Mouse (Mus musculus) T-cell, adult 2 months (primary cell): ENCODE data around the gene Slc22a18.

Experiments
- DNase-seq: peaks from one replicate; pipeline ENCODE4 v3.0.0; 2022; ENCODE audit warnings: low spot score

Gene Slc22a18

DNA sequence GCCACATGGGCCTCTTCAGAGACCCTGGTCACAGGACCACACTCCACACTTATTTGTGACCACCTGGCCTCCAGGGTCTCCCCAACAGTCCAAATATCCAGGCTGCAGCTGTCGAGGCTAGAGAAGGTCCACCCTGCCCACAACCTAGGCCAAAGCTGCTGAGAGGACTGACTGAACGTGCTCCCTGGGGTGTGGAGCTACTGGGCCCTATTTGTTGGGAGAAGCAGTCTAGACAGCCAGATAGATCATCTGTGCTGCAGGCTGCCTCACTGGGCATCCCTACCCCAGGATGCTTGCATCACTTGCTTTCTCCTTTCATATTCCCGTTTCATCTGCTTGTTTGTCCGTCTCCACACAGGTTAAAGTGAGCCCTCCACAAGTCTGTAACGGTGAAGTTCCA, 11.0 kb upstream of the Slc22a18 start:
- DNase-seq, result no peak

DNA sequence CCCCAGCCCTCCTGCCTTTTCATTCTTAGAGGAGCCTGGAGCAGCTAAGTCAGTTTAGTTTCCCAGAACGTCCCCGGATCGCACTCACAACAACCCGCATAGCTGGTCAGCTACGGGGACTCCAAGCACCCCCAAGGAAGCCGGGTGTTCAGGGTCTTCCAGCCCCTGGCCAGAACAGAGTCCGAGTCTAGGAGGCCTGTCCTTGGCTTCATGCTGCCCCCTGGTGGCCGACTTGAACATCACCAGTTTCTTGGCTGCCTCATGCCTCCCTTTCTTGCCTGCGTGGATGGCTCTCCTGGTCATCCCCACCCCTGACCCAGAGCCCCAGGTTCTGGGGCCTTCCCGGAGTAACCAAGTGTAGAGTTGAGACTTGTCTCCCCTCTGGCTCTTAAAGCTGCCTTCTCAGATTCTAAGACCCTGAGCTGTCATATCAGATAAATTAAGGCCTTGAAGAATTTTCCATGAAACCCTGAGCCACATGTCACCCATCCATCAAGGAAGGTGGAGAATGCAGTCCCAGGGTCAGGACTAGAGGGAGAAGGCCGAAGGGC, 9.6 kb upstream of the Slc22a18 start:
- peak; percentile 52 for DNase-seq

DNA sequence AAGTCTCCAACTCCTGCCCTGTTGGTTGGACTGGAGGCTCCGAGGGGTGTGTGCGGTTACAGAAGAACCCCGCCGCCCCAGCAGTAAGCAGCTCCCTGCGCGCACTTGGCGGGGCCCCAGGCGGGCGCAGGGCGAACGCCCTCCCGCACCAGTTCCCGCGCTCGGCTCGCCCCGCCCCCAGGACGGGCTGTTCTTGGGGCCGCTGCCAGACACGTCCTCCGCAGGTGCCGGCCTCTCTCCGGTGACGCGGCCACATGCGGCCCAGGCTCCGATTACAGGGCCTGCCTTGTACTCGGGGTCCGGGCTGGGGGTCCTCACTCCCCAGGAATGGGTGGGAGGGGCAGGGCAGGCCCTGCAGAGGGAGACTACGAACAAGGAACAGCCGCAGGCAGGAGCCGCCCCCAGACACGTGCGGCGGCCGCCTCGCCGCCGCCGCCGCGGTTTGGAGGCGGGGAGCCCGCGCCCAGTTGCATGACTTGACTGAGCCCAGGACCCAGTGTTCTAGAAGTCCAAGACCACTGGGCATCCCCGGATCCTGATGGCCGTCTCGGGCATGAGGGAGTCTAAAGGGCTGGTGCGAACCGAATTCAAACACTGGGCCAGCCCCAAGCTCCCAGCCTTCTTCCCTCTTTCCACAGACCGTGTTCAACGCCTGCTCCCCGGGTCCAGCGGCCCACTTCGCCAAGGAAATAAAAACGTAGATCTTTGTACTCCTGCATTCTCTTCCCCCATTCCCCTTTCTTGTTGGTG, 8.6 kb upstream of the Slc22a18 start:
- DNase-seq, result peak; percentile 31

DNA sequence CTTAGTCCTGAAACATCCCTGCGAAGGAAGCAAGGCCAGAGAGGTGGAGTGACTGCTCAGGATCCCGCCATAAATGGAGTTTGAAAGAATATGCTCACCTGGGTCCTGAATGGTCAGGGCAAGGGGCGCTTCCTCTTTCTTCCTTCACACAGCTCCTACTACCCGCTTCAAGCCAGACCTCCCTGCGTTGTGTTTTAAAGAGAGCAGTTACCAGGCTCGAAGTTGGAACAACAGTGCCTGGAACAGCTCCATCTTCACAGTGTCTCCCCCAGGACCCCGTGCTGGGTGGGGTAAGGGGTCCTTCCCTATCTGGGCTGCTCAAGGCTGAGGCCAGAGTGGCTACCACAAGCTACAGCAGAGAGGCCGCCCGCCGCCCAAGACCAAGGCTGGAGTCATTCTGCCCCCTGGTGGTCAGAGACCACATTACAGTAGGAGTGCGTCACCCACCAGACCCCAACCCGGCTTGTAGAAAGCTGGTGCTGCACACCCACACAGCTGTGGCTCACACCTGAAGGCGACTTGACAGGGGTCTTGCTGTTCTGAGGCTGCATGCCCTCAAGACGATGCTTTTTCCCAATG, 7.3 kb upstream of the Slc22a18 start:
- peak; percentile 64 for DNase-seq

DNA sequence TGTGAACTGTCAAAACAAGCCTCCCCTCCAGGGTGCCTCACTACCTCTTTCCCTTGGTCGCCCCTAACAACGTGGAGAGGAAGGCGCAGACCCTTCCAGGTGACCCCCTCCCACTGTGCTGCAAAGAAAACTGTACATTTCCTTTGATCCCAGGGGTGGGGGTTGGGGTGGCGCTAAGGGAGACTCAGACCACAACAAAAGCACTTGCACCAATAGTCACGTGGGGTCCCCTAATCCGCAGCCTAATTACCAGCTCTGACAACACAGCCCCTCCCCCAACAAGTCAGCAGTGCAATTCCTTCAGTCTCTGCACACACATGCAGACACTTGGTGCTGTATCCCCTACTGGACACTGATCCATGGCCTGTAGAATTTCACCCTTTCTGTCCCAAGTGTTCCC, 5.8 kb upstream of the Slc22a18 start:
- DNase-seq, result no peak

DNA sequence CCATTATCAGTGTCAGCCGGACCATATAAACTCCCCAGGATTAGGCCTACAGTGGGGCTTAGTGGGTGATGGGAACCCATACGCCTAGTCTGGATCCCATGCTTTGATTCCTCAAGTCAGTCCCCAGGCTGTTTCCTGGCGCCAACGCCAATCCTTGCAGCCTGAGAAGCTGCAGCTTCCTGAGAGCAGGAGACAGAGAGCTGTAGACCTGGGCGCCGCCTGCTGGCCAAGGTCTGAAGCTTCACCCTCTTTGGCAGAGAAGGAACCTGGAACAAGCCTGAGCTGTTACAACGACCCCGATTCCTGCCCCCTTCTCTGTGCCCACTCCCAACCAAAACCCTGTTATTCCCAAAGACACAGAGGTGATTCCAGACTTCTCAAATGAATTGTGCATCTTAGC, 3.6 kb upstream of the Slc22a18 start:
- DNase-seq, result peak; percentile 36

DNA sequence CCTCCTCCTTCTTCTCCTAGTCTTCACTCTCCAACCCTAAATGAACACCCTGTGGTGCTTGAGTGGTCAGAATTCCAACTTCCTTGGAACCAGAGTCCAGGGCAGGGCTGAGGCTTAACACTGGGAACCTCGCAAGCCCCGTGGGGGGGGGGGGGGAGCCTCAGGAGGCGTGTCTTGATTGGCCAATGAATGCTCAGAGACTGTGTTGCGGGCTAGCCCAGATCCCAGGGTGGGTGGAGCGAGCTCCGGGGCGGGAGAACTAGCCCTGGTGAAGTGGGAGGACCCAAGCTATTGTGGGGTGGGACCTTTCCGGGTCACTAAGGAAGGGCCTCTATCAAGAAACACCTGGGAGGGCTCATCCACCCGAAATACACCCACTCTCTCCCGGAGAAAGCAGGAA, 1.3 kb downstream of the Slc22a18 start:
- DNase-seq, result no peak

DNA sequence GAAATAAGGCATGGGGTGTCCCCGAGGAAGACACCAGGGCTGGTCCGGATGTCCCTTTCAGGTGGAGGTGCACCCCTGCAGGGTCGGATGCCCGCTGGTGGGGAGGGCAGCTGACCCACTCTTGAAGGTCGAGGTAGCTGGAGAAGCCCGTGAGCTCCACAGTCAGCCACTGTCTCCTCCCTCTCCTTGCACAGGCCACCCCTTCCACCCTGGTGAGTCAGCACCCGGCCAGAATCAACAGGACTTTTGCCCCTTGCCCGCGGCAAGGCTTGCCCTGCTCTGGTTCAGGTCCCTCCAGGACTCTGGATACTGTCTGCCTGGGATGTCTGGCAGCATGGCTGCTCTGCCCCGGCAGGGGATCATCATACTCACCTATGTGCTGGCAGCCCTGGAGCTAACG, 2.3 kb downstream of the Slc22a18 start:
- DNase-seq, result no peak

DNA sequence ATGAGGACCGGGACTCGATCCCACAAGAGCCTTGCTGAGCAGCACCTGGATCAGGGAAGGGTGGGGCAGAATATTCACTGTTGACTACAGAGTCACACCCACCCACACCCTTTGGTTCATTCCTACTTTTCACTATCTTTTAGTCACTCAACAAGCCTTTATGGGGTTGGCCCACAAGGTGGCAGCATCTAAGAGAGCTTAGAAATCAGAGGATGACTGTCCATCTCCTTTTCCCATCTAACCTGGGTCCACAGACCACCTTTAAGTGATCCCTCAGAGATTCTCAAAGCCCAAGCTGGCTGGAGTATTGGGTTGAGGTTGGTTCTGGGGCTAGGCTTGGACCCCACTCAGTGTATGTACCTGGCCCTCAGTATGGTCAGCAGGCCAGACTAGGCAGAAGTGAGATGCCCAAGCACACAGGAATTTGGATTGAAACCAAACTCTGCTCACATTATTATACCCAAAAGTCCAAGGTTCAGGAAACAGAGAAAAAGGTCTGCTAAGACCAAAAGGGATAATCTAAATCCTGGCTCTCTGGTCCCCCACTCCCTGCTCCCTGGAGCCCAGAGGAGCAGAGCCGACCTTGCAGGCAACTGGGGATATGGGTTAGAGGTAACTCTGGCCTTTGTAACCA, 3.3 kb downstream of the Slc22a18 start:
- no peak for DNase-seq

DNA sequence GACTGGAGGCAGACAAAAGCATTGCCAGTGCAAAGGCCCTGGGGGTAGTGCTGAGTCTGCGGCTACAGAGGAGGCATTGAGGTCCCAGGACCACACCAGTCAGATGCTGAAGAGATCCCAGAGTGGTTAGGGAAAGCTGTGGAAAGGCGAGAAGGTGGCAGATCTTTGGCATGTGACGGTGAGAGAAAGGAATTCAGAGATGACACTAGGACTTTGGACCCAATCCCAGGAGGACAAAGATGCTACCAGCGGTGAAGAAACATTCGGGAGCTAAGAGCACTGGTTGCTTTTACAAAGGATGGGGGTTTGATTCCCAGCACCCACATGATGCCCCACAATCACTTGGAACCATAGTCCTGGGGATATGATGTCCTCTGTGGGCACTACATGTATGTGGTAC, 4.3 kb downstream of the Slc22a18 start:
- DNase-seq, result no peak

DNA sequence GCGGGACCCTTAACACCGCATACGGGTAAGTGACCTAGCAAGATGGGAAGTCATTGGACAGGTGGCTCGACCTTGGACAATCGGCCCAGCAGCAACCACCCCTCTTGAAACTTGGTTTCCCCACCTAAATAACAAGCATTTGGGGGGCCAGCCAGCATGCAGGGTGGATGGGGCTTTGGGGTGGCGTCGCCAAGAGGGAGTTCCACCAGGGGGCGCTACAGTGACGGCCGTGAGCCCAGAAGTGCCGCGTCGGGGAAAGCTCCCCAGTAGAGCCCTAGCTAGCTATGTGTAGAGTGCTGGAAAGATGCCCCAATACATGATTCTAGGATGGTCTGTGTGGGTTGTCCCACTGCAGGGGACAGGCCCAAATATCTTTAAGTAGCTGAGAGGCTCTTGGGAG, 7.0 kb downstream of the Slc22a18 start:
- peak; percentile 47 for DNase-seq

DNA sequence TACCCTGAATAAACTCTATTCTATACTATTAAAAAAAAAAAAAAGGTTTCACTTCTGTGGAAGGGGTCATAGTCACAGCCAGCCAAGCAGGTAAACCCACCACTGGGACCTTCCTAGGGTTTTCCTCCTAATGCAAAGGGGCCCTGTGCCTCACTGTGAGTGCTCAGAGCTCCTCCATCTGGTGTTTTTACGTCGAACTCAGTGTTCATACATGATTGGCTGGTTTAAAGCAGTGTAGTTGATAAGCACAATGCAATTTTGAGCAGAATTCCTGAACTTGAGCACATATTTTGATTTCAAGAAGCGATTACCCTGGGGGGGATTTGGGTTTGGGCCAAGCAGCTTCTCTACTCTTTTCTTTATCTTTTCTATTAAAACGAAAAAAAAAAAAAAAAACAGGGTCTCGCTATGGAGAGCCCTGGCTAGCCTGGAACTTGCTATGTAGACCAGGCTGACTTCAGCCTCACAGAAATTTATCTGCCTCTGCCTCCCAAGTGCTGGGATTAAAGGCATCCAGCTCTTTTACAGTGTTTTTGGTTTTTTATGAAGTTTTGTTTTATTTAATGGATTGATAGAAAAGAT, 8.4 kb downstream of the Slc22a18 start:
- DNase-seq, result no peak

DNA sequence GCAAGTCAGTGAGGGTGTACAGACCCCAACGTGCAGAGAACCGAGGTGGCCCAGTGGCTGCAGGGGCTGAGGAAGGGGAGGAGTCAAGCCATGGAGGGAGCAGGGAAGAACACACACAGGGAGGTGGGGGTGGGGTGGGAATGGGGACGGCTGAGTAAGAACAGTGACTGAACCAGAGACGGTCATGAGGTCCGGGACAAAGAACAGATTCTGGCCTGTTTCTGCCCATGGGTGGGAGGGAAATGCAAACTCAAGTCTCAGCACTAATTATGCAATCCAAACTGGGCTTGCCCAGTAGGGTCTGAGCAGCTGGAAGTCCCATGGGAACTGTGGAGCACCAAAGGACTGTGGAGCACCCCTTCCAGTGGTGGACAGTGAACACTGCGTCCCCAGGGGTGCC, 9.0 kb downstream of the Slc22a18 start:
- no peak for DNase-seq

DNA sequence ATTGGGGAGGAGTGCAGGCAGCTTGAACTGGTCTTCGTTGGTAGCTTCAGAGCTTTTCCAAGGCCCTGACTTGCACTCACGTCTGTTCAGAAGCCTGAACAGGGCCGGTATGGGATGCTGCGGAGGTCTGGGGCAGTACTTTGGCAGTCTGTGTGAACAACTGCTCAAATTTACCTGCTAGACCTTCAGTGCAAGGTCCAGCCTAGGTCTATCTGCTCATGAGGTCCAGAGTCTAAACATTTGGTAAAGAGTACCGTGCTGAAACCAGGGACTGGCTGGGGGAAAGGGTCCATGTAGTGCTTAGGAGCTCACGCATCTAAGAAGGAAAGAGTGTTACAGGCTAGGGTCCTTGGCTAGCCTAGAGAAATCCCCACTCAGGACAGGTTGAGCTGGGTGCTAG, 16.2 kb downstream of the Slc22a18 start:
- no peak for DNase-seq

DNA sequence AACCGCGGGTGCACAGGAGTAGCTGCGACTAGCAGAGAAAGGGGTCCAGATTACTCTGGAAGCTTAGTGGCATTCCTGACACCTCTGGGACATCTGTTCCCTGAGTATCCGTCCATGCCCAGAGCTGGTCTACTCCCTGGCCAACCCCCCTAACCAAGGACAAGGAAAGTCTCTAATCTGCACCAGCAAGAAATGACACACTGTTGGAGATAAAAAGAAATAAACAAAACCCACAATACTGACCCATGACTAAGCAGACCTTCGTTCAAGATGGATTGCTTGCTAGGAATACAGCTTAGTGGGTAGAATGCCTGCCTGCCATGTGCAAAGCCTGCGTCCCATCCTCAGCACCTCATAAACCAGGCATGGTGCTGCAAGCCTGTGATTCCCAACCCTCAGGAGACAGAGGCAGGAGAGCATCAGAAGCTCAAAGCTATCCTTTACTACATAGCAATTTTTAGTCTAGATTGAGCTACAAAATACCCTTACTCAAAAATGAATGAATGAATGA, 20.1 kb downstream of the Slc22a18 start:
- no peak for DNase-seq

DNA sequence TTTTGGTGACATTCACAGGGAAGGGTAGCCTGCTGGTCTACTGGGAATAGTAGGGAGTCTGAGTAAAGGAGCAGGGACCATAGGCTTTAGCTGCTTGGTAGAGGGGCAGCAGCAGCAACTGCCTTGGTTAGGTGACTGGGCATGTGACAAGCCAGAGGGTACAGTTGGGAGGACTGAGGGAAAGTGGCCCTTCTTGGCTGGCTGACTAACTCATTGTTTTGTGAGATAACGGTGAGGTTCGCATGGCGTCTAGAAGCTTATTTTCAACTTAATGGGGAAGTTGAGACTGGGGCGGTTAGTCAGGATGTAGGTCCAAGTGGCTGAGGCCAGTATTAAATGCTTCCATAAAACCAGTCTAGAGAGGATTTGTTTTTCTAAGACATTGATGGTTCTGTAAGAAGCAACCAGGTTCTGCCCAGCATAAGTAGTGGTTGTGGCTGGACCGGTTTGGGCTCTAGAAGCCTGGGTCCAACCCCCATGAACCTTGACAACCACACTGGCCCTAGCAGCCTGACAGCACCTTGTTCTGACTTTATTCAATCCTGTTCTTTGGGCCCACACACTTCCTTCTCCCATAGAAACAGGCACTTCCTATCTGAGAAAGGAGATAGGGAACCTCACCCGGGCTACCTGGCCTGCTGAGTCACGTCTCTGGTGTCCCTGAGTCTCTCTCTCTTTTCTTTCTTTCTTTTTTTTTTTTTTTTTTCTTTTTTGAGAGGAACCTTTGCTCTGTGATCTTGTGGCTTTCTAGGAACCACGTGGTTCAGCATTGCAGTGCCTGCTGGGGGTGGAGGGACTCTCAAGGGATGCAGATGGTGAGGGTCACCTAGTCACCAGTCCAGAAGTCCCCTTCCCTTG, 21.8 kb downstream of the Slc22a18 start:
- no peak for DNase-seq

DNA sequence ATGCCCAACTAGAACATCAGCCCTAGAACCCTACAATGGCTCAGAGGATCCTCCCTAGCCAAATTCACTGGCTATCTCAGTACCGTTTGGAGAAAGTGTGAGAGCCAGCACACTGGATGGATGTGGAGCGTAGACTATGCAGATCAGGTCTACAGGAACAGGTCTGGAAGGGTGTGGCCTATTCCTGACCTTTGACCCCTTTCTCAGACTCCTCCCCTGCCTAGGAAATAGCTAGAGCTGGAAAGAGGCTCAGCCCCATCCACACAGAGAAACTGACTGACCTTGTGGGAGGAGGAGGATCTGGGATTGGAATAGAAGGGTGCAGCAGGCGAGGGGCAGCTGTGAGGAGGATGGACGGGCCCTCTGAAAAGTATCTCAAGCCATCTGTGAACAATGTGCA, 25.0 kb downstream of the Slc22a18 start:
- DNase-seq, result no peak

DNA sequence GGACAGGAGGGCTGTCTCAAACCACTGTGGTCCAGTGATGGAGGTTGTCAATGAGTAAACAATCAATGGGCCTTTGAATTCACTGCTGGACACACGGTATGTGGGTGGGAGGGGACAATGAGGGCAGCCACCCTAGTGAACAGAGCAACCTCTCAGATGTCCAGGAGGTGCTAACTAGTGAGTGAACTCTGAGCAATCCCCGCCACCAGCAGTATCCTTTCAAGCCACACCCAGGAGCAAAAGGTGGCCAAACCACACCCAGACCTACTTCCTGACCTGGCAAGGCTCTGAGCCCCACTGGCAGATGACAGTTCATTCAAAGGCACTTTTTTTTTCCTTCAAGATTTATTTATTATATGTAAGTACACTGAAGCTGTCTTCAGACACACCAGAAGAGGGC, 27.4 kb downstream of the Slc22a18 start:
- no peak for DNase-seq

DNA sequence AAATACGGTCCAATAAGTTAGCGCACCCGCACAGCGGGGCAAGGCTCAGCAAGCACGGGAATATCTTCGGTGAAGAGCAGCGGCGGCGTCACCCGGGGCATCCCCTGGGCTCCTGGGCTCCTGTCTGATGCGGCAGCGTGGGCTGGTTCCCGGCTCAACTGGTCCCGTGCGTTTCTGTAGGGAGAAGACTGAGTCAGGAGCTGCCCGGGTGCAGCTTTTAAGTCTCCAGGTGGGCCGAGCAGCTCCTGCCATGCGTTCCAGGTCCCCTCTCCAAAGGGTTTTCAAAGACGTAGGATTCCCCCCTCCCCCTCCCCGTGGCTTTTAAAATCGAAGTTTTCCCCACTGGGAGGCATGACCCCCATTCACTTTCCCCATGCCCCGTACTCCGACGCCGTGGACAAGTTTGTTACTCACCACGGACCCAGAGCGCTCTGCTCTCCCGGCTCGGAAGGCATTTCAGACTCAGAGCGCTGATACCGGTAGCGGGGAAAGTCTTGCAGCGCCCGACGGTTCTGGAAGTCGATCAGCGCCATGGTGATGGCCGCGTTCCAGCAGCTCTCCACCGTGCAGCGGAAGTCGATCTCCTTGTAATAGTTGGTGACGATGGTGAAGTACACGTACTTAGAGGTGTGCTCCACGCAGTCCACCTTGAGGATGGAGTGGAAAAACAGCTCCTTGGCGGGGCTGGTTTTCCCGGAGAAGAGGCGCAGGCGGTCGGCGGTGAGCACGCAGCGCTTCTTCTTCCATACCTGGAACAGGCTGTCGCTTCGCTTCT, 28.3 kb downstream of the Slc22a18 start:
- peak; percentile 49 for DNase-seq

DNA sequence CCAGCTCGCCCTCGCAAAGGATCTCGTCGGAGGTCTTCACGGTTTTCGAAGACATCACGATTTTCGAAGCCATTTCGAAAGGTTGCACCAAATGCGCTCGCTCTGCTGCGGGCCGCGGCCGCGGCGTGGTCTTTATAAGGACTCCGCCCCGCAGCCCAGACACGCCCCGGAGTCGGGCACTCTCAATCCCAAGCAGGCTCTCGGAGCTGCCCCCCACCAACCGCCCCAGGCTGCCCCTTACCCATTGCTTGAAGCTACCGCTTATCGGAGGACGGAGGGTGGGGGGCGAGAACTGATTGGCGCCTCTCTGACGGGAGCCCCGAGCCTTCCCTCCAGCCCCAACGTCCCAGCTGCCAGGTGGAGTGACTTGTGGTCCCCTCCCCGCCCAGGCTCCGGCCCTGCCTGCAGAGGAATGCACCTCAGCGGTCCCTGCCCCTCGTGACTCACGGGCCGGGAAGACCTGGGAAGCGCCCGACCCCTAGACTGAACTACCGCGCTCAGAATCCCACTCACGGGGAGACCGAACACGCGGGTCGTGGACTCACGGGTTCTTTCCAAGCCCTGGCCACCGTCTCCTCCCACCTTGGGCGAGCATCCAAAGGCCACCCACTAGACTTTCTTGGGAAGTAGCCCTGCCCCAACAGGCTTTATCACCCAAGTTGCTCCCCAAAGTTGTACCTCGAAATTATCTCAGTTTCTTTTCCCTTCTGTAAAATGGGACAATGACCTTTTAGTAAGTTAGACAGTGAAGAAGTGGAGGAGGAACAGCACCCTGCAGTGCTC, 29.1 kb downstream of the Slc22a18 start, which contains the start of gene Phlda2:
Gene Phlda2 (minus strand): TSS at position 733 of the 783 bp plus-strand sequence.
- no peak for DNase-seq
